Mouse (Mus musculus): ENCODE measurements at regions not wholly inside any gene's neighbourhood (a gene's known extent, or its start where the extent isn't known, plus 50 kb on each side); places are given as distances from the start of the nearest gene placed in this dataset.
"Not testable (repeated sequence)": the region's sequence is repeated elsewhere in the genome, so short reads cannot be mapped to it uniquely, and the experiment has no call there.

GRCm38 (mm10) chr3:38312834-38313233, 171.8 kb downstream of the Ankrd50 start:
- no peak for DNase-seq (ENCODE audit: low spot score)

GRCm38 (mm10) chr3:38312121-38312520, 172.5 kb downstream of the Ankrd50 start:
- DNase-seq (ENCODE audit: low spot score) = no peak

- no peak for DNase-seq (ENCODE audit: low spot score)
Observed at GRCm38 (mm10) chr3:38299898-38300751, 184.5 kb downstream of the Ankrd50 start.

- no peak for DNase-seq (ENCODE audit: low spot score)
Observed at GRCm38 (mm10) chr3:38299236-38299897, 185.3 kb downstream of the Ankrd50 start.

GRCm38 (mm10) chr3:38297499-38297898, 187.1 kb downstream of the Ankrd50 start:
- DNase-seq (ENCODE audit: low spot score) = no peak

- no peak for DNase-seq (ENCODE audit: low spot score)
Observed at GRCm38 (mm10) chr3:38289062-38289461, 195.6 kb downstream of the Ankrd50 start.

GRCm38 (mm10) chr3:38283687-38284124, 200.9 kb downstream of the Ankrd50 start:
- no peak for DNase-seq (ENCODE audit: low spot score)

GRCm38 (mm10) chr3:38282891-38283290, 201.8 kb downstream of the Ankrd50 start:
- no peak for DNase-seq (ENCODE audit: low spot score)

GRCm38 (mm10) chr3:38281683-38282082, 203.0 kb downstream of the Ankrd50 start:
- no peak for DNase-seq (ENCODE audit: low spot score)

- no peak for DNase-seq (ENCODE audit: low spot score)
Observed at GRCm38 (mm10) chr3:38280876-38281275, 203.8 kb downstream of the Ankrd50 start.

- DNase-seq (ENCODE audit: low spot score) = no peak
Observed at GRCm38 (mm10) chr3:38280105-38280504, 204.5 kb downstream of the Ankrd50 start.

- DNase-seq (ENCODE audit: low spot score) = no peak
Observed at GRCm38 (mm10) chr3:38276948-38277504, 207.6 kb downstream of the Ankrd50 start.

- no peak for DNase-seq (ENCODE audit: low spot score)
Observed at GRCm38 (mm10) chr3:38275321-38275720, 209.3 kb downstream of the Ankrd50 start.

- DNase-seq (ENCODE audit: low spot score) = no peak
Observed at GRCm38 (mm10) chr3:38270742-38271141, 213.9 kb downstream of the Ankrd50 start.

GRCm38 (mm10) chr3:38268226-38268625, 216.4 kb downstream of the Ankrd50 start:
- DNase-seq (ENCODE audit: low spot score) = no peak

GRCm38 (mm10) chr3:38263261-38264141, 221.1 kb downstream of the Ankrd50 start:
- no peak for DNase-seq (ENCODE audit: low spot score)

- DNase-seq (ENCODE audit: low spot score) = no peak
Observed at GRCm38 (mm10) chr3:38261326-38262075, 223.1 kb downstream of the Ankrd50 start.

- DNase-seq (ENCODE audit: low spot score) = not testable (repeated sequence)
Observed at GRCm38 (mm10) chr3:38259223-38259622, 225.4 kb downstream of the Ankrd50 start.

GRCm38 (mm10) chr3:38257843-38258290, 226.8 kb downstream of the Ankrd50 start:
- DNase-seq (ENCODE audit: low spot score) = no peak

GRCm38 (mm10) chr3:38257076-38257842, 227.4 kb downstream of the Ankrd50 start:
- DNase-seq (ENCODE audit: low spot score) = no peak

All from c-Kit-positive CD71-positive TER-119-positive erythroid progenitor cells, embryonic 14.5 days (primary cell).